Mouse (Mus musculus) liver, adult 2 months (tissue): ENCODE measurements around the gene Pten. TPM values are rescaled to one million over a fixed set of nuclear protein-coding genes. Genes with fewer than 3 reads are reported as not detected.
A peak's percentile ranks its signal among the peaks of the same experiment; 100 is the strongest.

Experiments used
- DNase-seq: peaks from one replicate; pipeline ENCODE4 v3.0.0-alpha.2; 2011; ENCODE audit warnings: low read depth, low spot score; ENCODE audit errors: extremely low read depth
- H3K27ac ChIP-seq: fragments of 200-500 bp; replicated peaks from 2 replicates; pipeline ENCODE4 v1.5.1; 2012; ENCODE audit warnings: low read depth, mild to moderate bottlenecking, control low read depth, inconsistent platforms, low read length; ENCODE audit not compliant: insufficient read depth
- H3K27me3 ChIP-seq: fragments of 200-500 bp; 2 replicates; pipeline ENCODE4 v1.6.1; 2012; ENCODE audit warnings: mild to moderate bottlenecking, moderate library complexity, low read length, inconsistent platforms; ENCODE audit not compliant: control insufficient read depth, insufficient read depth
- H3K36me3 ChIP-seq: fragments of 200-500 bp; 2 replicates; pipeline ENCODE4 v1.6.1; 2012; ENCODE audit warnings: low read length, inconsistent platforms; ENCODE audit not compliant: control insufficient read depth, insufficient read depth
- H3K4me1 ChIP-seq: fragments of 200-500 bp; 2 replicates; pipeline ENCODE4 v1.6.1; 2011; ENCODE audit warnings: low read length; ENCODE audit not compliant: control insufficient read depth, insufficient read depth
- H3K4me3 ChIP-seq: fragments of 200-500 bp; 2 replicates; pipeline ENCODE4 v1.5.1; 2011; ENCODE audit warnings: low read depth, mild to moderate bottlenecking, control low read depth, low read length, moderate library complexity; ENCODE audit not compliant: insufficient read depth
- H3K79me2 ChIP-seq: fragments of 200-500 bp; 2 replicates; pipeline ENCODE4 v1.6.1; 2012; ENCODE audit warnings: inconsistent platforms, mild to moderate bottlenecking, low read length, moderate library complexity; ENCODE audit not compliant: control insufficient read depth, insufficient read depth
- H3K9ac ChIP-seq: fragments of 200-500 bp; 2 replicates; pipeline ENCODE4 v1.6.1; 2012; ENCODE audit warnings: low read depth, mild to moderate bottlenecking, control low read depth, inconsistent platforms, low read length
- CTCF ChIP-seq: fragments of 200-500 bp; IDR thresholded peaks from 2 replicates; pipeline ENCODE4 v1.5.1; 2011; ENCODE audit warnings: low read depth, low read length, control low read depth
- POLR2A ChIP-seq: fragments of 200-500 bp; IDR thresholded peaks from 2 replicates; pipeline ENCODE4 v1.6.1; 2011; ENCODE audit warnings: low read length, control low read depth; ENCODE audit not compliant: insufficient read depth; ENCODE audit errors: extremely low read depth
- WGBS: fragments of 180-500 bp; shearing (Covaris S2); methylation state at CpG from one replicate; pipeline ENCODE4 v1.1.7; 2018; 5-methylcytosine and 5-hydroxymethylcytosine counted together
- polyA plus RNA-seq: library from polyadenylated mRNA; depleted of rRNA; stranded (reverse); fragments of >200 nt; gene quantifications from 2 replicates; pipeline ENCODE4 v1.2.3, GENCODE M21; 2012
- total RNA-seq: library from RNA; depleted of rRNA; stranded (reverse); fragments of >200 nt; gene quantifications from 2 replicates; pipeline ENCODE4 v1.2.3, GENCODE M21; 2014

Gene Pten
- total and polyA plus RNA-seq, 2 experiments: 12.9 to 78.4 TPM

DNA sequence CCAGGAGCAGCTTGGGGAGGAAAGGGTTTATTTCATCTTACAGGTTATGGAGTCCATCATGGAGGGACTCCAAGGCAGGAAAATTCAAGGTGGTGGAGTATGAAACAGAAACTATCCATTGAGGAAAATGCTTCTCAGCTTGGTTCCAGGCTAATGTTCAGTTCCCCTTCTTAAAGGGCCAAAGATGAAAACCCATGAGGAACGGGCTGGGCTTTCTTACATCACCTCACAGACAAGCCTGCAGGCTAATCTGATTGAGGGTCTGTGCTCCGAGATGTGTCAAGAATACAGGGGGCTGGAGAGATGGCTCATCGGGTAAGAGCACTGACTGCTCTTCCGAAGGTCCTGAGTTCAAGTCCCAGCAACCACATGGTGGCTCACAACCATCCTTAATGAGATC, 27.5 kb upstream of the Pten start:
- H3K27ac ChIP-seq: no peak overlapping the region
- no peak overlapping the region for H3K9ac ChIP-seq
- WGBS: 89% methylated on average over 4 of the region's 4 CpGs
- no peaks in the 10 kb centered on the region for H3K79me2 ChIP-seq
- no peak for DNase-seq
- H3K36me3 ChIP-seq: no peaks in the 10 kb centered on the region
- H3K27me3 ChIP-seq: 0 out of 2 replicates have a peak, but pooled peaks cover 3% of the 10 kb centered on the region
- TF ChIP-seq CTCF (no peak), POLR2A (no peak)
- no peak overlapping the region for H3K4me3 ChIP-seq
- H3K4me1 ChIP-seq: no peaks in the 10 kb centered on the region

DNA sequence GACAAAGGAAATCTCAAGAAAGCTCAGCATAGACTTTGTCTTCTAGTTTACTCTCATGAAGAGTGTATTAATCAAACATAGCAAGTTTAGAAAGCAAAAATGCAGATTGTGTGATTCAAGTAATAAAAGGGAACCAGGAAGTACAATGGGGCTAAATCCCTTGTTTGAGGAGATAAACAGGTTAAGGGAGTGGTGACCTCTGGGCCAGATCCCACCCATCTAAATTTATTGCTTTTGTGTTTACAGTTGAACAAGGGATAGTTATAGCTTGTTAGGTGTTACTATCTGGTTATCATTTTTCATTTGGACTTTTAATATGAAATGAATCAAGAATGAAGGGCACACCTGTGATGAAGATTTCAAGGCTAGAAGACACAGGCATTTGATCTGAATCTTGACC, 24.4 kb upstream of the Pten start:
- no peak overlapping the region for H3K4me3 ChIP-seq
- no peaks in the 10 kb centered on the region for H3K4me1 ChIP-seq
- no peak overlapping the region for H3K27ac ChIP-seq
- no peak overlapping the region for H3K9ac ChIP-seq
- H3K27me3 ChIP-seq: no peaks in the 10 kb centered on the region
- H3K79me2 ChIP-seq: no peaks in the 10 kb centered on the region
- TF ChIP-seq CTCF: no peak
- TF ChIP-seq POLR2A: no peak
- no peak for DNase-seq
- no peaks in the 10 kb centered on the region for H3K36me3 ChIP-seq

DNA sequence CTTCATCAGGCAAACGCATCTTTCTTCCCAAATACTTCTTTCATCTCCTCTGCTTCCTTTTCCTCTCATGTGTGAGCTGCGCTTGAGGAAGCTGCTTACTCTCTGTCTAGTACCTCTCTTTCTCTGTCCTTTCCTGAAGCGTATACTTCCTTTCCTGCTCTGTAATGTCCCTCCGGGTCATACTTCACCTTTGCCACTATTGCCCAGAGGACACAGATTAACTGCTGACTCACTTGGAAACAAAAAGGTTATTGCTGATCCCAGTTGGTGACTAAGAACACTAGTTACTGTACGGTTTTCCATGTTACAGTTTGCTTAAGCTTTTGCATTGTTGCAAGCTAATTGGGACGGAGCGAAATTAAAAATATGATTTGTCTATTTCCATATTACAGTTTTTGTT, 19.5 kb upstream of the Pten start:
- no peak overlapping the region for H3K27ac ChIP-seq
- no peaks in the 10 kb centered on the region for H3K79me2 ChIP-seq
- no peaks in the 10 kb centered on the region for H3K36me3 ChIP-seq
- peak; percentile 65 for DNase-seq
- WGBS: 69% methylated on average over 7 of the region's 7 CpGs
- no peak overlapping the region for H3K4me3 ChIP-seq
- no peaks in the 10 kb centered on the region for H3K4me1 ChIP-seq
- no peak overlapping the region for H3K9ac ChIP-seq
- H3K27me3 ChIP-seq: no peaks in the 10 kb centered on the region
- TF ChIP-seq CTCF: no peak
- no peak for TF ChIP-seq POLR2A

DNA sequence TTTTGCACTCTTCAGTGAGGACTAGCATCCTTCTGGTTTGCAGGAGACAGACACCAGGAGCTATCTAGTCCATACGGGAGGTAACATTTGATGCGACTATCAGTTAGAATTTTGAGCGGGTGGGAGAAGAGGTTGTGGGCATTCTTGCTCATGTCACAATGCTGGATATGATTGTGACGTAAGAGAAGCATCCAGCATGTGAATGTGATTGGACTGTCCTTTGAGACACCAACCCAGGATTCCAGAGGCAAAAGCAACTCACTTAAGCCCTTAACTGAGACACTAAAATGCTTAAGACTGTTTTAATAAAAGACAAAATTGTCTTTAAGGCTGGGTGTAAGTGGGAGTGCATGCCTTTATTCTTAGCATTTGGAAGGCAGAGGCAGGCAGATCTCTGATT, 17.6 kb upstream of the Pten start, which contains the start of gene Atad1:
Gene Atad1, minus strand, starts transcription at position 101 of the 400 bp plus-strand sequence.
- Histone ChIP-seq H3K27me3 (no peaks in the 10 kb centered on the region), H3K4me1 (no peaks in the 10 kb centered on the region), H3K79me2 (no peaks in the 10 kb centered on the region), H3K4me3 (no peak within 1 kb of the TSS), H3K27ac (no peak within 1 kb of the TSS), H3K36me3 (no peaks in the 10 kb centered on the region), H3K9ac (no peak within 1 kb of the TSS)
- TF ChIP-seq POLR2A: no peak
- TF ChIP-seq CTCF: no peak
- DNase-seq: no peak
- 95% methylated on average over 4 of the region's 4 CpGs for WGBS

DNA sequence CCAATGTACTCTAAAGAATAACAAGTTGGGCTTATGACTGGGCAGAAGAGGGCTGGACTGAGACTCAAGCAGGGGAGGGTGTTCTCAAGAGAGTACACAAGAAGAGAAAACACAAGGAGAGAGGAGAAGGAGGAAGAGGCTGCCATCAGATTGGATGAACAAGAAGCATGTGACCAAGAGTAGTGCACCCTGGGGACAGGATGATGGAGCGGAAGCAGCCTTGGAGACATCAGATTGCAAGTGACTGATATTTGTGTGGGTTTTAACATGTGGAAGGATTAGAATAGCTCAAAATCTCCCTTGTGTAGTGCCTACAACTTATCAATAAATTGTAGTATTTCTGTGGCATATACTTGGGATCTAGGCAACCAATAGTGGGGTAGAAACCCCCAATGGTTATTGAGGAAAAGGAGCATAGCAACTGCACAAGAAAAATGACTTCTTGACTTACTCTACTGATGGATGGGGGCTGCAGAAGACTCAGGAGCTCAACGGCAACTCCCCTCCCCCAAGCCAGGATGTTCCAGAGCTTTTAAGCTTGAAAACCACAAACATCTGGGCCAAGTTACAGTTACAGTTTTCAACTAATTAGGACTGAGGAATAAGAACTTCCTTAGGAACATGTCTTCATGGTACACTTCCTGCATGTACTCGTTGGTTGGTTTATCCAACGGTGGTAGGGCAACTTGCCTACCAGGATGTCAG, 16.5 kb upstream of the Pten start:
- H3K79me2 ChIP-seq: no peaks in the 10 kb centered on the region
- 89% methylated on average over 4 of the region's 4 CpGs for WGBS
- no peak overlapping the region for H3K4me3 ChIP-seq
- no peaks in the 10 kb centered on the region for H3K27me3 ChIP-seq
- no peaks in the 10 kb centered on the region for H3K4me1 ChIP-seq
- no peak overlapping the region for H3K9ac ChIP-seq
- no peak for DNase-seq
- H3K36me3 ChIP-seq: no peaks in the 10 kb centered on the region
- H3K27ac ChIP-seq: no peak overlapping the region
- TF ChIP-seq POLR2A (no peak), CTCF (no peak)

DNA sequence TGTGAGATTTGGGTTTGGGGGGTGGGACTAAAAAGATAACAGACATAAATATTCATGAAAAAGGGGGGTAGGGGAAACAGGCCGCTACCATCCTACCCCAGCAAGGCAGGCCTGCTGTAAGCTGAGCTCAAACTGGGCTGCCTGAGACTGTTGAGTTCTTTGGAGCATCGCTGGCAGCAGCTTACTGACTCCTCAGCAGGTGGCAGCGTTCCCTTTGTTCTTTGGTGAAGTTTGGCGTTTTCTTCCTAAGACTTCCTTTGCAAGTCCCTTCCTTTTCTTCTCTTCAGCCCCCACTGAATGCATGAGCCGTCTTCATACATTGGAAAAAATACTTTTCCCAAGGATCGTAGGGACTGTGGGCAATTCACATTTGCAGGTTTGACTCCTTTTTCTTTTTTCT, 7.9 kb upstream of the Pten start:
- no peak for DNase-seq

More for the DNA sequence above, 7.9 kb upstream of the Pten start:
- Histone ChIP-seq H3K4me3 (no peak overlapping the region), H3K36me3 (no peaks in the 10 kb centered on the region), H3K9ac (no peak overlapping the region), H3K4me1 (no peaks in the 10 kb centered on the region), H3K27ac (no peak overlapping the region), H3K79me2 (no peaks in the 10 kb centered on the region), H3K27me3 (no peaks in the 10 kb centered on the region)
- no peak for TF ChIP-seq POLR2A
- TF ChIP-seq CTCF: peak; percentile 66
- 47% methylated on average over 6 of the region's 6 CpGs for WGBS
